Mouse (Mus musculus) kidney, adult 2 months (tissue): Measurements from ENCODE around the gene Tln1.

Experiments
- CTCF ChIP-seq: fragments of 200-500 bp; conservative IDR thresholded peaks from 2 replicates; pipeline ENCODE4 v1.5.1; 2011; ENCODE audit warnings: low read depth, mild to moderate bottlenecking, control low read depth, low read length, moderate library complexity, mixed read lengths; ENCODE audit not compliant: insufficient read depth, insufficient read length
- POLR2A ChIP-seq: fragments of 200-500 bp; IDR thresholded peaks from one replicate; pipeline ENCODE4 v1.6.1; 2011; ENCODE audit warnings: low read depth, low read length, control low read depth

GRCm38 (mm10) chr4:43591961-43592360, 29.5 kb upstream of the Tln1 start:
- no peak for TF ChIP-seq POLR2A
- TF ChIP-seq CTCF: no peak
